Mouse (Mus musculus) limb, embryonic 13.5 days (tissue): ENCODE results near the gene Ercc8. TPM values are rescaled to one million over a fixed set of nuclear protein-coding genes. Genes with fewer than 3 reads are reported as not detected.

Experiments used
- ATAC-seq: fragments of 200-750 bp; cut with Nextera tagmentation; 2 replicates; pipeline ENCODE4 v1.8.0; 2017; ENCODE audit warnings: low read depth, moderate number of reproducible peaks, moderate TSS enrichment; ENCODE audit not compliant: low FRiP score
- H3K27ac ChIP-seq: fragments of 300-500 bp; sonication (generic); 2 replicates; pipeline ENCODE4 v1.5.1; 2015; ENCODE audit warnings: inconsistent platforms, mild to moderate bottlenecking, moderate library complexity
- H3K27me3 ChIP-seq: fragments of 300-500 bp; sonication (generic); 2 replicates; pipeline ENCODE4 v1.6.1; 2015; ENCODE audit warnings: mild to moderate bottlenecking, inconsistent platforms
- H3K36me3 ChIP-seq: fragments of 300-500 bp; sonication (generic); 2 replicates; pipeline ENCODE4 v1.6.1; 2015; ENCODE audit warnings: inconsistent platforms, mild to moderate bottlenecking, moderate library complexity
- H3K4me1 ChIP-seq: fragments of 300-500 bp; sonication (generic); 2 replicates; pipeline ENCODE4 v1.6.1; 2015; ENCODE audit warnings: inconsistent platforms
- H3K4me2 ChIP-seq: fragments of 300-500 bp; sonication (generic); replicated peaks from 2 replicates; pipeline ENCODE4 v1.6.1; 2015; ENCODE audit warnings: inconsistent platforms, mild to moderate bottlenecking, moderate library complexity
- H3K4me3 ChIP-seq: fragments of 300-500 bp; sonication (generic); 2 replicates; pipeline ENCODE4 v1.5.1; 2015; ENCODE audit warnings: moderate library complexity, mild to moderate bottlenecking, inconsistent platforms
- H3K9ac ChIP-seq: fragments of 300-500 bp; sonication (generic); 2 replicates; pipeline ENCODE4 v1.6.1; 2015; ENCODE audit warnings: mild to moderate bottlenecking, inconsistent platforms
- H3K9me3 ChIP-seq: fragments of 300-500 bp; sonication (generic); 2 replicates; pipeline ENCODE4 v1.6.1; 2016; ENCODE audit warnings: inconsistent platforms
- WGBS: fragments of 180-500 bp; shearing (Covaris S2); methylation state at CpG from one replicate; pipeline ENCODE4 v1.1.7; 2015; 5-methylcytosine and 5-hydroxymethylcytosine counted together
- polyA plus RNA-seq: library from polyadenylated mRNA; unstranded; fragments of >200 nt; fragmentation: Nextera tagmentation; extraction: Ambion mirVana; gene quantifications from 2 replicates; pipeline ENCODE4 v1.2.1, GENCODE M21; 2015

Gene Ercc8
- polyA plus RNA-seq, 1 experiment from 2014 or later: 21.2 TPM

DNA sequence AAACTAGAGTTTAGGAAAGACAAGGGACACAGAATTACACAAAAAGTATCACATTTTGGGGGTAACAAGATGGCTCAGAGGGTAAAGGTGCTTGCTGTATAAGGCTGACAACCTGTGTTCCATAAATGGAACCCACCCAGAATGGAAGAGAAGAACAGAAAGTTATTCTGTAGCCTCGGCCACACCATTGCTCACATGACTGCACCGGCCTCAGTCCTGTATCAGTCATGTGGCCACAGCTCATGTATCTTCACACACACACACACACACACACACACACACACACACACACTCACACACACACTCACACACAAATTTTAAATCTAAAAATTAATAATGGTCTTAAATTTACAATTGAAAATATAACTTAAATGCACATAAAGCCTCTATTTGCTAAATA, 48.9 kb downstream of the Ercc8 start:
- no peak overlapping the region for H3K9ac ChIP-seq
- no peaks in the 10 kb centered on the region for H3K4me1 ChIP-seq
- no peak overlapping the region for H3K27ac ChIP-seq
- no peaks in the 10 kb centered on the region for H3K9me3 ChIP-seq
- H3K36me3 ChIP-seq: no peaks in the 10 kb centered on the region
- 90% methylated on average over 2 of the region's 2 CpGs for WGBS
- peaks cover 6% of the 10 kb centered on the region; the same call in 1 of the 2 replicates for H3K27me3 ChIP-seq
- ATAC-seq: no peak
- no peak overlapping the region for H3K4me2 ChIP-seq
- no peak overlapping the region for H3K4me3 ChIP-seq

DNA sequence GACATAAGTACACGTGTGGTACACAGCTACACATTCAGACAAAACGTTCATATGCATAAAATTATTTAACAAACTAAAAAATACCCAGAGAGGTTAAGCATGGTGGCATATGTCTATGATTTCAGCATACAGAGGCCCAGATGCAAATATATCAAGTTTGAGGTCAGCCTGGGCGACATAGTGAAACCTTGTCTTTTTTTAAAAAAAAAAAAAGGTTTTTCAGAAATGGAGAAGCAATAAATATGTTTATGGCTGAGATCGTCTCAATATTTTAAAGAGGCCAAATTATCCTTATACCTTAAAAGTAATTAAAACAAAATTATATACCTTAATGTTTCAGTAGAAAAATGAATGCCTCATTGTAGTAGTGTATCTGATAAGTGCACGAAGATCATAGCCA, 49.6 kb downstream of the Ercc8 start:
- Histone ChIP-seq H3K27ac (no peak overlapping the region), H3K36me3 (no peaks in the 10 kb centered on the region), H3K9me3 (no peaks in the 10 kb centered on the region), H3K27me3 (peaks cover 13% of the 10 kb centered on the region), H3K4me2 (no peak overlapping the region), H3K9ac (no peak overlapping the region), H3K4me3 (no peak overlapping the region), H3K4me1 (no peaks in the 10 kb centered on the region)
- no peak for ATAC-seq
- 69% methylated on average over 5 of the region's 5 CpGs for WGBS

DNA sequence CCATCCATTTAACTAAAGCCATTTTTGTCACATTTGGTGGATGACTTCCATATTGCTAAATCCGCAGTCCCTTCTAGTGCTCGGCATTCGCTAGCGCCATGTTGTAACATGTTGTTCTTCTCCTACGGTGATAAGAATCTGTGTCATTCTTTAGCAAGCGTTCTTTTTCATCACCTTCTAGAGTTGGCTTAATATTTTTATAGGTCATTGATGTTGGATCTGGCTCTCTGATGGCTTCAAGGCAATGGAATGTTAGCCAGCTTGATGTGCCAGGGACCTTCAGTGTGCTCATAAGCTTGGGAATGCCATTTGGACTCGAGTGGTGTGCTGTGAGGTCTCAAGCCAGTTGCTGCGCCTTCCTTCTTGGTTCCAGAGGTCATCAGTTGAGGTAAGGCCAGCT, 52.4 kb downstream of the Ercc8 start:
- no peaks in the 10 kb centered on the region for H3K9me3 ChIP-seq
- no peak overlapping the region for H3K9ac ChIP-seq
- peaks cover 10% of the 10 kb centered on the region for H3K4me1 ChIP-seq
- no peak overlapping the region for H3K27ac ChIP-seq
- WGBS: 90% methylated on average over 8 of the region's 8 CpGs
- no peak overlapping the region for H3K4me3 ChIP-seq
- peaks cover 42% of the 10 kb centered on the region for H3K27me3 ChIP-seq
- H3K36me3 ChIP-seq: no peaks in the 10 kb centered on the region
- no peak overlapping the region for H3K4me2 ChIP-seq
- ATAC-seq: no peak

DNA sequence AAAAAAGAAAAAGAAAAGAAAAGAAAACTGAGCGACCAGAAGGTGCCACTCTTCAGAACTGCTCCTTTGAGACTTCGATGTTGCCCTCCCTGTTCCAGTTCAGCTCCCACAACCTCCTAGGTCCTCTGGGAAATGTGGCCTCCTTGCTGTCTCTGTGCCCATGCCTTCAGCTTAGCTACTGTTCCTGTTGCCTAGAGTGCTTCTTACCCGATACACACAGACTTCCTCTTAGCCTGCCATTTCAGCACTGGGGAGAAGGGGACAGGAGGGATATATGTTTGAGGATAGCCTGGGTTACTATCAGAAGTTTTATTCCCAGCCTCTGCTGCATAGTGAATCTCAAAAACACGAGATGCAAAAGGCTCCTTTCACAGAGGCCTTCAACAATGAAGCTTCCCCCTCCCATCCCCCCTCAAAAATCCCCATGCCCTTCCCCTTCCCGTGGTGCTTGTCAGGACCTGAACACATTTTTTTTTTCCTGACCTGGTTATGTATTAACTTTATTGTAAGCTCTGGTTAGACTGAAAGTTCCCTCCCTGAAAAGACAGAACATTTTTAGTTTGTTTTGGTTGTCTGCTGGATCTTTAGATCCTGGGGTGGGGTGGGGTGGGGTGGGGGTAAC, 54.0 kb downstream of the Ercc8 start:
- Histone ChIP-seq H3K36me3 (no peaks in the 10 kb centered on the region), H3K4me2 (no peak overlapping the region), H3K9me3 (no peaks in the 10 kb centered on the region), H3K27me3 (peaks cover 55% of the 10 kb centered on the region), H3K9ac (no peak overlapping the region), H3K4me1 (peaks cover 10% of the 10 kb centered on the region), H3K27ac (no peak overlapping the region), H3K4me3 (no peak overlapping the region)
- 55% methylated on average over 5 of the region's 5 CpGs for WGBS
- ATAC-seq: no peak

DNA sequence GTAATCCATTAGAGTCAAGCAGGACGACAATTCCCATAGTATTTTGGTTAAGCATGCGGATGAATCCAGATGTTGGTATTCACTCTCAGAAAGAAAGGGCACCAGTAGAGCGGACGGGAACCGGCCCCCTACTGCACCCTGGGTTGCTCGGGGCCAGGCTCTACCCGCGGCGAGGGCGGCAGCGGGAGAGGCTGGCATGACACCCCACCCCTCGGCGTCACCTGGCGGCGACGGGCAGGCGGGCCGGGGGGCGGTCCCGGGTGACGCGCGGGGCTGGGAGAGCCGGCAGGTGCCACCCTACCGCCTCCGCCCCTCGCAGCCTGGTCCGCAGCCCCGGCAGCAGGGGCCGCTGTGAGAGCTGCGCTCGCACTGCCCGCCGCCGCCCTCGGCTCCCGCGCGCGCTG, 55.6 kb downstream of the Ercc8 start, which contains the start of gene Elovl7:
TSS of gene Elovl7 (plus strand) at position 324 of the 404 bp plus-strand sequence.
- Histone ChIP-seq H3K4me3 (peak within 1 kb of the TSS; percentile 73), H3K36me3 (no peaks in the 10 kb centered on the region), H3K4me2 (peak within 1 kb of the TSS; percentile 100), H3K4me1 (peaks cover 10% of the 10 kb centered on the region), H3K9me3 (no peaks in the 10 kb centered on the region), H3K9ac (peak within 1 kb of the TSS; percentile 69), H3K27me3 (peaks cover 66% of the 10 kb centered on the region), H3K27ac (no peak within 1 kb of the TSS)
- WGBS: under 1% methylated on average over 40 of the region's 40 CpGs
- ATAC-seq: peak; percentile 89

- peaks cover 10% of the 10 kb centered on the region for H3K4me1 ChIP-seq
- H3K9me3 ChIP-seq: no peaks in the 10 kb centered on the region
- H3K27me3 ChIP-seq: peaks cover 67% of the 10 kb centered on the region
- peak; percentile 64 for ATAC-seq
- H3K4me2 ChIP-seq: peak overlapping the region; percentile 100
- peak overlapping the region; percentile 69 for H3K9ac ChIP-seq
- peak overlapping the region; percentile 73 for H3K4me3 ChIP-seq
- H3K27ac ChIP-seq: no peak overlapping the region
- H3K36me3 ChIP-seq: no peaks in the 10 kb centered on the region
- under 1% methylated on average over 46 of the region's 50 CpGs for WGBS
Measured at GRCm38 (mm10) chr13:108214485-108215107, 56.1 kb downstream of the Ercc8 start.

- Histone ChIP-seq H3K4me3 (peak overlapping the region; percentile 73), H3K9ac (0 out of 2 replicates have a peak overlapping the region, but pooled peaks have one; percentile 69), H3K27ac (no peak overlapping the region), H3K36me3 (no peaks in the 10 kb centered on the region), H3K27me3 (peaks cover 70% of the 10 kb centered on the region), H3K4me2 (peak overlapping the region; percentile 100), H3K9me3 (no peaks in the 10 kb centered on the region), H3K4me1 (peaks cover 10% of the 10 kb centered on the region)
- 5% methylated on average over 12 of the region's 12 CpGs for WGBS
- no peak for ATAC-seq
Measured at GRCm38 (mm10) chr13:108215231-108215780, 56.8 kb downstream of the Ercc8 start.

GRCm38 (mm10) chr13:108219773-108220172, 61.2 kb downstream of the Ercc8 start:
- no peak overlapping the region for H3K4me2 ChIP-seq
- no peak overlapping the region for H3K9ac ChIP-seq
- peaks cover 40% of the 10 kb centered on the region for H3K27me3 ChIP-seq
- peaks cover 8% of the 10 kb centered on the region for H3K4me1 ChIP-seq
- H3K27ac ChIP-seq: no peak overlapping the region
- WGBS: 77% methylated on average over 7 of the region's 7 CpGs
- no peak for ATAC-seq
- no peaks in the 10 kb centered on the region for H3K9me3 ChIP-seq
- no peaks in the 10 kb centered on the region for H3K36me3 ChIP-seq
- H3K4me3 ChIP-seq: no peak overlapping the region

- WGBS: 56% methylated on average over 3 of the region's 3 CpGs
- Histone ChIP-seq H3K27ac (no peak overlapping the region), H3K4me3 (no peak overlapping the region), H3K36me3 (no peaks in the 10 kb centered on the region), H3K4me1 (0 out of 2 replicates have a peak, but pooled peaks cover 5% of the 10 kb centered on the region), H3K27me3 (no peaks in the 10 kb centered on the region), H3K4me2 (no peak overlapping the region), H3K9me3 (no peaks in the 10 kb centered on the region), H3K9ac (no peak overlapping the region)
- no peak for ATAC-seq
Measured at GRCm38 (mm10) chr13:108229191-108229590, 70.7 kb downstream of the Ercc8 start.

- Histone ChIP-seq H3K27ac (no peak overlapping the region), H3K9ac (no peak overlapping the region), H3K9me3 (no peaks in the 10 kb centered on the region), H3K36me3 (no peaks in the 10 kb centered on the region), H3K4me3 (no peak overlapping the region), H3K4me2 (no peak overlapping the region), H3K27me3 (no peaks in the 10 kb centered on the region), H3K4me1 (0 out of 2 replicates have a peak, but pooled peaks cover 5% of the 10 kb centered on the region)
- ATAC-seq: no peak
- 56% methylated on average over 6 of the region's 6 CpGs for WGBS
Measured at GRCm38 (mm10) chr13:108229634-108230330, 71.3 kb downstream of the Ercc8 start.

DNA sequence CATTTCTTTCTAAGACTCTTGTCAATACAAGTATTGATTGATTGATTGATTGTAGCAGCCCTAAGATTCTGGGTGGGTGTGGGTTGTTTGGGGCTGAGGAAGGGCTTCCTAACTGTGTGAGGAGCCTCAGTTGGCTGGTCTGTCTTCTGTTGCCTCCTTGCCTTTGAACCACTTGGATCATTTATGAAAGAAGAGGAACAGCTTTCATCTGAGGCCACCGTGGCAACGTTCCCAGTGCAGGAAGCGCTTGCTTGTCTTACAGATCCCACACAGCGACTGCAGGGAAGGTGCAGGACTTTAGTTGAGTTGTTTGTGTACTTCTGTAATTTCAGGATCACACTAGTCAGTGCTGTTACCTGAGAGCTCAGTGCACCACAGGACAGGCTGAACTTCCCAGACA, 81.5 kb downstream of the Ercc8 start:
- H3K27me3 ChIP-seq: no peaks in the 10 kb centered on the region
- H3K36me3 ChIP-seq: no peaks in the 10 kb centered on the region
- 67% methylated on average over 4 of the region's 4 CpGs for WGBS
- H3K9ac ChIP-seq: no peak overlapping the region
- H3K4me3 ChIP-seq: no peak overlapping the region
- H3K27ac ChIP-seq: no peak overlapping the region
- no peak overlapping the region for H3K4me2 ChIP-seq
- no peaks in the 10 kb centered on the region for H3K4me1 ChIP-seq
- H3K9me3 ChIP-seq: no peaks in the 10 kb centered on the region
- ATAC-seq: no peak

DNA sequence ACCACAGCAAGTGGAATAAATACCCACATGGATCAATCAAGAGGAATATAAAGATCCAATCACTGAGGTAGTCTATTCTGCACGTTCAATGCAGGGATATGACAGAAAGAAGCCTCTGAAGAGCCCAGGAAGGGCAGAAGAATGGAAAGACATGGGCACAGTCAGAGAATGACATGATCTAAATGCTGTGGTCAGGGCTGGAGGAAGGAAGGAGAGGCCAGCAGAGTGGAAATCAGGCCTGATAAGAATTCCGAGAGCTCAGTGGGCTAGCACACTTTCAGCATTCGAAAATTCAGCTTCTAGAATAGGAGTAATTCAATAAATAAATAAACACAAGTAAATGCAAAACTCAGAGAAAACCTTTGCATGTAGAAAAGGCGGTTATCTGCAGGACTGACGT, 83.2 kb downstream of the Ercc8 start:
- ATAC-seq: no peak
- H3K27me3 ChIP-seq: no peaks in the 10 kb centered on the region
- no peak overlapping the region for H3K27ac ChIP-seq
- H3K9me3 ChIP-seq: no peaks in the 10 kb centered on the region
- no peaks in the 10 kb centered on the region for H3K4me1 ChIP-seq
- H3K4me2 ChIP-seq: no peak overlapping the region
- H3K9ac ChIP-seq: no peak overlapping the region
- 83% methylated on average over 5 of the region's 5 CpGs for WGBS
- no peaks in the 10 kb centered on the region for H3K36me3 ChIP-seq
- no peak overlapping the region for H3K4me3 ChIP-seq
